Mouse (Mus musculus) adipocyte (in vitro differentiated cells): Measurements from ENCODE around the gene Cma2.
A peak's percentile ranks its signal among the peaks of the same experiment; 100 is the strongest.
"Not testable (repeated sequence)": the region's sequence is repeated elsewhere in the genome, so short reads cannot be mapped to it uniquely, and the experiment has no call there.

ENCODE experiments used
- DNase-seq: peaks from one replicate; pipeline ENCODE4 v3.0.0-alpha.2; 2016; ENCODE audit warnings: low spot score

Cma2 gene

DNA sequence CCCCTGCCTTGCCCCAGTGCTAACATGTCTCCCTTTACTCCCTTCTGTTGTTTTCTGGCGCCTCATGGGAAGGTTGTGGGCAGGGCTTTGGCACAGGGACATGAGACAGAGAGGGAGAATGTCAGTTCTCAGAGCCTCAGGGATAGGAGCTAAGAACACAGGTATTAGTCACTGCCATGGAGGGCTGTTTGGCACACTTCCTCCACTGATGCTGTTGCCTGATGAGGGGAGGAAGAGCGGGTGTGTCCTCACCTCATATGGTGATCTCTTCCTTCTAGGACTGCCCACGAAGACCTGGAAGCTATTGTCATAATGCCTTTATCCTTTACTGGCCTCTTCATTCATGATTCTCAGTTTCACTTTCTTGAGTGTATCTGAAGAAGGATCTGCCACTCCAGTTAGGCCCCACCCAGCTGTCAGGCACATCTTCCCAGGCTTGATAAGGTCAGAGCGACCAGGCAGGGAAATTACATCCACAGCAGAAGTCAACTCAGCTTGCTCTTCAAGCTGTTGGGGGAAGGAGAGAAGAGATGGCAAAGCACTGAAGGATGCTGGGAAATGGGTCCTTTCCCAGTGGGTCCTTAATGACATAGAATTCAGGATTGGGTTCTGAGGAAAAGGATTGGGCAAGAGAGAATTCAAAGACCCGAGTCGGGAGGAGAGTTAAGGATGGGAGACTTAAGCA is at the start of gene Cma2:
TSS of gene Cma2 (plus strand) at position 635 of the 685 bp plus-strand sequence.
- no peak for DNase-seq

DNA sequence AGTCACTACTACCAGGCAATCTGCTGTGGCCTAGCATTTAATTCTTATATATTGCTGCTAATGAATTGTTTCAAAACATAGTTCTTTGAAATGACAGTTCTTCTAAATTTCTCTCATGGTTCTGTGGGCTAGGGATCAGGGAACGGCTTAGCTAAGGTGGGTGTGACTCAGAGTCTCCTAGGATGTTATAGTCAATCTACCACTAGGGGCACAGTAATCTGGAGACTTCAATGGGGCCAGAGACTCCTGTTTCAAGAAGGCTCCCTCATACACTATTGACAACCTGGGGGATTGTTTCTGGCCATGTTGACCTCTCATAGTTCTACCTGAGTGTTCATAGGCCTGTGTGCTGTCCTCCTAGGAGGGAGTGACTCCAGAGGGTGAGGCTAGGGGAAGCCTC is 45.3 kb upstream of the Cma2 start:
- no peak for DNase-seq

DNA sequence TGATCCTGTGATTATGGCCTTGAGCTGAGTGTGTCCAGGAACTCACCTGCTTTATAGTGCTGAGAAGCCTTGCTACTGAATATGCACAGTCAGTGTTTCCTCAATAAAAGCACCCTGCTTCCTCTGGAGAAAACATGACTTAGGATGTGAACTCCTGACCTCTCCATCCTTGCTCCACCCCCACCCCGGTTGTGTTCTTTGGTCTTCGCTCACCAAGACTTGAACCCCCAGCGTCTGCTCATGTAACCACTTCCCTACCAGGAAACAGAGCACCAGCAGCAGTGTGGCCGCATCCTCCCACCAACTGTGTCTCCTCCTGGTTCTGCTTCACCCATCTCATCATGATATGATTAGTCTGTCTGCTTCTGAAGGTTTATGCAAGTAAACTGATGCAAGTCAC is 37.4 kb upstream of the Cma2 start:
- no peak for DNase-seq

GRCm38 (mm10) chr14:55918240-55919082 is 32.3 kb upstream of the Cma2 start:
- DNase-seq = peak; percentile 85

DNA sequence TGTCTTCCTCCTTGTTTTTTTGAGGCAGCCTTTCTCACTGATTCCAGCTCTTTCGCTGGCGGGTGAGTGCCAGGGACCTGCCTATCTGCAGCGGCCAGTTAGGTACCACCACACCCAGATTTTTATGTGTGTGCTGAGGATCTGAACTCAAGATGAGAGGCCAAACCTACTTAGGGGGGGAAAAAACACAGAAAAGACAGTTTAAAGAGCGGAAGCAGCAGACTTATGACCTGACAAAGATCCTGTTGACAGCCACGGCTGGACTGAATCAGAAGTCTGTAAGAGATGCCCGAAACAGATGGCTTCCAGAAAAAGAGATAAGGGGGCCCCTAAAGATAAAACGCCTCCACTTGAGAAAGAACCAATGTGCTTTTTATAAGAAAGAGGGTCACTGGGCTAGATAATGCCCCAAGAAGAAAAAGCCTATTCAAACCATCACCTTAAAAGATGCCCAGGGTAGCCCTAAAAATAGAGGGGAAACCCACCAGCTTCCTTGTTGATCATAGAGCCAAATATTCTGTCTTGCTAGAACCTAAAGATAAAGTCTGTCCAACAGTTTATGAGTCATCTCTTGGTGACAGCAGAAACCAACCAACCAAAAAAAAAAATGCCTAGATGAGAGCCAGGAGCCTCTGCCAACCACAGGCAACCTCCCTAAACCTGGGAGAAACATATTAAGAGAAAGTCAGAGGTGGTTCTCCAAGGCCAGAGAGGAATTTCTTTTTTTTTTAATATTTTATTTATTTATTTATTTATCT is 28.1 kb upstream of the Cma2 start:
- DNase-seq = no peak

DNA sequence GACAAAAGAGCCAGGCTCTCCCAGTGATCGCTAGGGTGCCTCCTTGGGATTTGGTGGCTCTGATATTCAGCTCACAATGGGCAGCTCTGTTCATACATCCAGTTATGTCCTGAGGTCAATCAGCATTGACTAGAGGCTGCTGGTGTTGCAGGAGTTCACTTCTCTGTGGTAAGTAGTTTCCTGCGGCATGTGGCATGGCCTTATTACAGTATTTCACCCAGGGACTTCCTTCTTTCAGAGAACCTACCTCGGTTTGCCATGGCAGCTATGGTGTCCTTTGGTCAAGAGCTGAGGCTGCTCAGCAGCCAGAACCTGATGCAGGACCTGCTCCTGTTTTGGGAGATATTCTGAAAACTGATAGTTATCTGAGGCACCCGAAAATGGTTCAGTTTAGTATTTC is 23.9 kb upstream of the Cma2 start:
- no peak for DNase-seq

- DNase-seq = no peak
Observed at GRCm38 (mm10) chr14:55929263-55929997, 21.4 kb upstream of the Cma2 start.

DNA sequence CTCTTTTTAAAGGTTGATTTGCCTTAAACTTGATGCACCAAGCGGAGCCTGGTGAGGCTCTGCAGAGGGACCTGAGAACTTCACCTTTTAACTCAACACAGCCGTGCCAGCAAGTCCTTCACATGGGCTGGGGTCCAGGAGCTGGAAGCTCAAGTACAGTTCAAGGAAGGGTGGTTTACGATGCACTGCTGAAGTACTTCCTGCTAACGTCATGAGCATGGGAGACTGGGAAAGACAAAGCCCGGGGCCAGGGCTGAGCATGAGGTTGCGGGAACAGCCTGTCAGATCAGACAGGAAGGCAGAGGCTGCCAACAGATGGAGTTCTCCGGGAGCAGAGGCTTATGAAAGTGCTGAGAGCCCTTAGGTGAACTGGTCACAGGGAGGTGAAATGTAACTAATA is 17.2 kb upstream of the Cma2 start:
- DNase-seq = peak; percentile 50

- no peak for DNase-seq
Observed at GRCm38 (mm10) chr14:55940070-55940800, 10.5 kb upstream of the Cma2 start.

GRCm38 (mm10) chr14:55943601-55944000 is 7.2 kb upstream of the Cma2 start:
- peak; percentile 42 for DNase-seq

DNA sequence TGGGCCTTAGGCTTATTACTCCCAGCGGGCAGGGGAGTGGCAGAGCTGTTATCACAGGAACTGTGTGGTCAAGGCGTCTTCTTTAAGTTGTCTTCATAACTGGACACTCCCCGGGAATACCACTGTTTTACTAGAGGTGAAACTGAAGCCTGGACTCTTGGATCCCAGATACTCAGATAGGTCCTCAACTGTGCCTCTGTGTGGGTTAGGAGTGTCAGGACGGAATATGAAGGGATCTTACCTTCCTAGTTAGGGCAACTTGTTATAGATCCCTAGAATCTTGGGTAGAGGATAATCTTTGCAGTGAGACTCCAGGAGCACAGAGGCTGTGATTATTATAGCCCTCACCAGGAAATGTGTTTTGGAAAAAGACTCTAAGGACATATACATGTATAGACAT is 6.2 kb upstream of the Cma2 start, which contains the start of gene Cma1:
TSS of gene Cma1 (minus strand) at position 101 of the 400 bp plus-strand sequence.
- DNase-seq = no peak

GRCm38 (mm10) chr14:55946269-55946969 is 4.4 kb upstream of the Cma2 start:
- peak; percentile 26 for DNase-seq

- no peak for DNase-seq
Observed at GRCm38 (mm10) chr14:55963263-55963662, 12.5 kb downstream of the Cma2 start.

- DNase-seq = not testable (repeated sequence)
Observed at GRCm38 (mm10) chr14:55963900-55964299, 13.1 kb downstream of the Cma2 start.

DNA sequence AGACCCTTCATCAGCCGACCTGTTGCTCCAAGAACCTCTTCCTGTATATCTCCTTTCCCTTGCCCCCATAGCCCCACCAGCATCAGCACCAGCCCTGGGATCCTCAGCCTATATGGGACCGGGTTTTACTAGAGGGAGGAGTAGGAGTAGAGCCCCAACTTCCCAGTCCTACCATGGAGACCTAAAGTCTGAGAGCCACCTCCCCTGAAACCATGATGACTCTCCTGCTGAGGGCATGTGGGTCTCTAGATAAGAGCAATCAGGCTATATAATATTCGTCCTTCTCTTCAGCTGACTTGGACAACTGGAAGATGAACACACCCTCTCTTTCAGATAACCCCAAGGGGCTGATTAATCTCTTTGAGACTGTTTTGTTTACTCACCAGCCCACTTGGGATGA is 36.7 kb downstream of the Cma2 start:
- not testable (repeated sequence) for DNase-seq

DNA sequence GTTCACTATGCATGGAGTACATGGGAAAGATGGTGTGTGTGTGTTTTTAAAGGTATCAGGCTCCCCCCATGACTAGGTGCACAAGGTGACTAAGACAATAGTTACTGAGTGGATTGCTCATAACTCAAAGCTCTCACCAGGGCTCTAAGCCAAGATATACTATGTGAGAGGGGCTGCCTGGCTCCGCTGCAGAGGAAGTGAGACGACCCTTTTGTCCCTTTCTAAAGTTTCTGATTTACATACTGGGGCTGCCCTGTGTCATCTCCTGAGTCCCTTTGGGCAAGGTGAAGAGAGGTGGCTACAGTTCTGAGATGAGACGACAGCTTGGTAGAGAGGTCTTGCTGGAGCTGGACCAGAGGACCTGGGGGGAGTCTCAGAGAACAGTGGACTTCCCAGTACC is 62.4 kb downstream of the Cma2 start:
- no peak for DNase-seq

DNA sequence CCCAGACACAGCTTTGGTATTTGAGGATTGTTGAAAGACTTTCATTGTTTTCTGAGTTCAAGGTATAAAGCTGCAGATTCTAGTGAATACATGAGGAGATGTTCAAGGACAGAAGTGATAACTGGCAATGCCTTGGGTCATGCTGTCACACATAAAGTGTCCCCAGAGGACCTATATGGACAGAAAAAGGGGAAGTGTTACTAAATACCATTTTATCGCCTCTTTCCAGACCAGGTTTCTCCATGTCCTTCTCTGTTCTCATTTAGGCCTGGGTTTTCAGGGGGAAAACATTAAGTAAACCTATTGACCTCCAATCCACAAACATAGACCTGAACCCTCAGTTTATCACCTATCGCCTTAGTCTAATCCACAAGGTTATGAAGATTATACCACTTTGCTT is 63.1 kb downstream of the Cma2 start:
- DNase-seq = no peak

DNA sequence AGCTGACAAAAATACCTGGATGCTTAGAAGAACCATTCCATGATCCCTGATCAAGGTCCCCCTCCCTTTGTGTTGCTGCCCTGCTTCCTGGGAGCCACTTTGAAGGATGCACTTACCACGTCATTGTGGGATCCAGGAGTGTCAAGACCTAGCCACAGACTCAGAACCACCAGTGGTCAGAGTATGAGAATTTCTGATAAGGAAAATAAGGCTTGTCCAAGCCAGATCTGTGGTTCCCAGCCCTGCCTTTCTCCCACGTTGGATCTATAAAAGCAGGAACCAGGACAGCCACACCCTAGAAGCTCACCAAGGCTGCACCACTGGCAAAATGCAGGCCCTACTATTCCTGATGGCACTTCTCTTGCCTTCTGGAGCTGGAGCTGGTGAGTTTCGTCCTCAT is 66.9 kb downstream of the Cma2 start, which contains the start of gene Mcpt1:
TSS of gene Mcpt1 (plus strand) at position 301 of the 400 bp plus-strand sequence.
- not testable (repeated sequence) for DNase-seq

- DNase-seq = no peak
Observed at GRCm38 (mm10) chr14:56019446-56019845, 68.7 kb downstream of the Cma2 start.

GRCm38 (mm10) chr14:56021305-56021704 is 70.5 kb downstream of the Cma2 start:
- not testable (repeated sequence) for DNase-seq
